Mouse (Mus musculus) CH12.LX (cell line): ENCODE measurements around the gene Cpne9. TPM values are rescaled to one million over a fixed set of nuclear protein-coding genes. Genes with fewer than 3 reads are reported as not detected.

ENCODE experiments used
- DNase-seq: peaks from one replicate; pipeline ENCODE4 v3.0.0-alpha.2; 2013; ENCODE audit errors: extremely low read depth
- H3K27ac ChIP-seq: 2 replicates; pipeline ENCODE4 v1.5.1; 2012; ENCODE audit warnings: low read depth, mild to moderate bottlenecking, control low read depth, moderate library complexity; ENCODE audit not compliant: insufficient read depth
- H3K27me3 ChIP-seq: replicated peaks from 2 replicates; pipeline ENCODE3; 2012; ENCODE audit warnings: inconsistent platforms
- H3K36me3 ChIP-seq, 2 experiments: replicated peaks in 1 of 2; 2 replicates each; pipeline versions ENCODE3 to v1.6.1; 2012; ENCODE audit warnings: inconsistent platforms in 1 of 2, low read length in 1 of 2, mild to moderate bottlenecking in 1 of 2, mixed read lengths in 1 of 2, moderate library complexity in 1 of 2; ENCODE audit not compliant: control insufficient read depth in 1 of 2, insufficient read depth in 1 of 2
- H3K4me1 ChIP-seq, 2 experiments: 2 replicates each; pipeline ENCODE4 v1.6.1; 2012; ENCODE audit warnings: inconsistent platforms in 1 of 2, moderate library complexity in 1 of 2; ENCODE audit not compliant: insufficient read depth in 2 of 2, control insufficient read depth in 1 of 2
- H3K4me2 ChIP-seq: 2 replicates; pipeline ENCODE4 v1.6.1; 2012; ENCODE audit warnings: low read depth, mild to moderate bottlenecking, control low read depth; ENCODE audit not compliant: poor library complexity, insufficient read depth, severe bottlenecking
- H3K4me3 ChIP-seq, 3 experiments: fragments of 150-350 bp in 1 of 3; sonication (generic) in 1 of 3; replicated peaks in 1 of 3; 2 replicates each; pipeline versions ENCODE3 to v1.5.1; 2011 to 2012; ENCODE audit warnings: low read depth in 2 of 3, low read length in 2 of 3, mild to moderate bottlenecking in 2 of 3, moderate library complexity in 2 of 3, control low read depth in 1 of 3, improper control_type of control experiment in 1 of 3, inconsistent platforms in 1 of 3, mixed read lengths in 1 of 3; ENCODE audit not compliant: poor library complexity in 1 of 3
- H3K79me2 ChIP-seq: replicated peaks from 2 replicates; pipeline ENCODE4 v1.6.1; 2012; ENCODE audit warnings: mild to moderate bottlenecking, moderate library complexity; ENCODE audit not compliant: control insufficient read depth, poor library complexity, insufficient read depth, severe bottlenecking; ENCODE audit errors: extremely low read depth
- H3K9ac ChIP-seq: 2 replicates; pipeline ENCODE4 v1.6.1; 2012; ENCODE audit warnings: low read depth, mild to moderate bottlenecking, control low read depth, moderate library complexity; ENCODE audit not compliant: insufficient read depth
- H3K9me3 ChIP-seq: replicated peaks from 2 replicates; pipeline ENCODE3; 2012; ENCODE audit warnings: low read length, inconsistent platforms, mixed read lengths
- BHLHE40 ChIP-seq: IDR thresholded peaks from 2 replicates; pipeline ENCODE4 v1.6.1; 2011; ENCODE audit warnings: mild to moderate bottlenecking, low read depth, low read length, improper control_type of control experiment
- CHD1 ChIP-seq: IDR thresholded peaks from 2 replicates; pipeline ENCODE4 v1.6.1; 2012; ENCODE audit warnings: low read depth, low read length, improper control_type of control experiment, inconsistent platforms
- CTCF ChIP-seq, 2 experiments: IDR thresholded peaks in 1 of 2; conservative IDR thresholded peaks in 1 of 2; 2 replicates each; pipeline ENCODE4 v1.5.1; 2011 to 2012; ENCODE audit warnings: low read depth in 2 of 2, low read length in 2 of 2, improper control_type of control experiment in 1 of 2, inconsistent platforms in 1 of 2, mild to moderate bottlenecking in 1 of 2, moderate library complexity in 1 of 2
- E2F4 ChIP-seq: IDR thresholded peaks from 2 replicates; pipeline ENCODE4 v1.6.1; 2011; ENCODE audit warnings: low read depth, low read length, improper control_type of control experiment; ENCODE audit not compliant: insufficient replicate concordance
- ETS1 ChIP-seq: conservative IDR thresholded peaks from 2 replicates; pipeline ENCODE4 v1.6.1; 2012; ENCODE audit warnings: low read depth, mild to moderate bottlenecking, inconsistent platforms, low read length, improper control_type of control experiment, moderate library complexity
- GABPA ChIP-seq: IDR thresholded peaks from 2 replicates; pipeline ENCODE4 v1.6.1; 2012; ENCODE audit warnings: low read depth, low read length, improper control_type of control experiment, inconsistent platforms; ENCODE audit not compliant: insufficient replicate concordance
- HCFC1 ChIP-seq: IDR thresholded peaks from 2 replicates; pipeline ENCODE4 v1.6.1; 2012; ENCODE audit warnings: low read depth, mild to moderate bottlenecking, inconsistent platforms, low read length, improper control_type of control experiment
- IRF4 ChIP-seq: IDR thresholded peaks from 2 replicates; pipeline ENCODE4 v1.6.1; 2014; ENCODE audit warnings: low read depth, mild to moderate bottlenecking, inconsistent platforms, low read length, improper control_type of control experiment
- JUN ChIP-seq: IDR thresholded peaks from 2 replicates; pipeline ENCODE4 v1.6.1; 2011; ENCODE audit warnings: low read depth, mild to moderate bottlenecking, low read length, improper control_type of control experiment, moderate library complexity; ENCODE audit not compliant: insufficient read depth
- MAX ChIP-seq: IDR thresholded peaks from 2 replicates; pipeline ENCODE4 v1.6.1; 2011; ENCODE audit warnings: low read length, improper control_type of control experiment
- MEF2A ChIP-seq: IDR thresholded peaks from 2 replicates; pipeline ENCODE4 v1.6.1; 2014; ENCODE audit warnings: low read depth, mild to moderate bottlenecking, inconsistent platforms, low read length, improper control_type of control experiment, borderline replicate concordance
- MXI1 ChIP-seq: IDR thresholded peaks from 2 replicates; pipeline ENCODE4 v1.6.1; 2011; ENCODE audit warnings: mild to moderate bottlenecking, low read depth, low read length, improper control_type of control experiment
- NELFE ChIP-seq: IDR thresholded peaks from 2 replicates; pipeline ENCODE4 v1.6.1; 2011; ENCODE audit warnings: low read depth, low read length, improper control_type of control experiment
- NRF1 ChIP-seq: IDR thresholded peaks from 2 replicates; pipeline ENCODE4 v1.6.1; 2014; ENCODE audit warnings: low read depth, mild to moderate bottlenecking, inconsistent platforms, low read length, improper control_type of control experiment, moderate library complexity
- POLR2A ChIP-seq: IDR thresholded peaks from 2 replicates; pipeline ENCODE4 v1.6.1; 2011; ENCODE audit warnings: low read depth, mild to moderate bottlenecking, improper control_type of control experiment, low read length
- RAD21 ChIP-seq: IDR thresholded peaks from 2 replicates; pipeline ENCODE4 v1.6.1; 2011; ENCODE audit warnings: low read depth, mild to moderate bottlenecking, low read length, improper control_type of control experiment, moderate library complexity
- RCOR1 ChIP-seq: conservative IDR thresholded peaks from 2 replicates; pipeline ENCODE4 v1.6.1; 2012; ENCODE audit warnings: low read depth, mild to moderate bottlenecking, inconsistent platforms, low read length, improper control_type of control experiment
- TBP ChIP-seq: conservative IDR thresholded peaks from 2 replicates; pipeline ENCODE4 v1.6.1; 2011; ENCODE audit warnings: low read depth, low read length, improper control_type of control experiment
- TCF12 ChIP-seq: IDR thresholded peaks from 2 replicates; pipeline ENCODE4 v1.6.1; 2014; ENCODE audit warnings: low read depth, mild to moderate bottlenecking, inconsistent platforms, low read length, improper control_type of control experiment
- UBTF ChIP-seq: IDR thresholded peaks from 2 replicates; pipeline ENCODE4 v1.6.1; 2012; ENCODE audit warnings: low read depth, mild to moderate bottlenecking, inconsistent platforms, low read length, improper control_type of control experiment, moderate library complexity
- ZC3H11A ChIP-seq: IDR thresholded peaks from 2 replicates; pipeline ENCODE4 v1.6.1; 2012; ENCODE audit warnings: low read depth, mild to moderate bottlenecking, inconsistent platforms, low read length, improper control_type of control experiment
- ZKSCAN1 ChIP-seq: IDR thresholded peaks from 2 replicates; pipeline ENCODE4 v1.6.1; 2012; ENCODE audit warnings: low read depth, inconsistent platforms, low read length, improper control_type of control experiment, borderline replicate concordance
- dilution Hi-C: fragments of 300-500 bp; cut with MboI; formaldehyde crosslinking; loops from 2 replicates; pipeline ENCODE4 v1.14.3; 2020; ENCODE audit warnings: low sequenced_read_pairs; ENCODE audit not compliant: extremely low pct_unique_long_range_greater_than_20kb, extremely low pct_ligation_motif_present
- in situ Hi-C: fragments of 300-500 bp; cut with MboI; formaldehyde crosslinking; loops from 3 replicates; pipeline ENCODE4 v1.14.3; 2019; ENCODE audit warnings: low sequenced_read_pairs, low pct_ligation_motif_present, low pct_unique_long_range_greater_than_20kb, mixed read lengths
- polyA plus RNA-seq: library from polyadenylated mRNA; unstranded; fragments of >175 nt; gene quantifications from 2 replicates; pipeline ENCODE4 v1.2.1, GENCODE M21; 2012; ENCODE audit warnings: low read depth; ENCODE audit not compliant: insufficient read length
- total RNA-seq, 2 experiments: library from RNA; depleted of rRNA; stranded (reverse); fragments of 300-350 nt in 1 of 2; fragments of >200 nt in 1 of 2; gene quantifications; 2 replicates each; pipeline ENCODE4 v1.2.3; 2012 to 2014

Gene Cpne9
- total and polyA plus RNA-seq, 3 experiments = 0.19 to 0.27 (median 0.25) TPM

- TF ChIP-seq NRF1 = no peak
- TF ChIP-seq NELFE = no peak
- TF ChIP-seq RAD21 = no peak
- TF ChIP-seq TBP = no peak
- TF ChIP-seq UBTF = no peak
- no peak for TF ChIP-seq TCF12
- TF ChIP-seq BHLHE40 = no peak
- no peak for TF ChIP-seq POLR2A
- no peak for TF ChIP-seq HCFC1
- TF ChIP-seq ZKSCAN1 = no peak
- no peak for TF ChIP-seq ZC3H11A
- no peak for TF ChIP-seq GABPA
- TF ChIP-seq ETS1 = no peak
- no peaks in the 10 kb centered on the region for H3K9me3 ChIP-seq
- H3K4me3 ChIP-seq = no peak overlapping the region
- H3K4me2 ChIP-seq = no peak overlapping the region
- H3K79me2 ChIP-seq = no peaks in the 10 kb centered on the region
- no peak for DNase-seq
- H3K27me3 ChIP-seq = no peaks in the 10 kb centered on the region
- dilution Hi-C loops = no loop called here
- H3K27ac ChIP-seq = no peak overlapping the region
- no peak overlapping the region for H3K9ac ChIP-seq
- in situ Hi-C loops = no loop called here
- H3K36me3 ChIP-seq = peaks cover 56 to 70% of the 10 kb centered on the region in 2 experiments
- peaks cover 7 to 30% of the 10 kb centered on the region in 2 experiments; a peak in 3 of 4 replicates for H3K4me1 ChIP-seq
Observed at GRCm38 (mm10) chr6:113333137-113333950, 51.2 kb downstream of the Cpne9 start.

DNA sequence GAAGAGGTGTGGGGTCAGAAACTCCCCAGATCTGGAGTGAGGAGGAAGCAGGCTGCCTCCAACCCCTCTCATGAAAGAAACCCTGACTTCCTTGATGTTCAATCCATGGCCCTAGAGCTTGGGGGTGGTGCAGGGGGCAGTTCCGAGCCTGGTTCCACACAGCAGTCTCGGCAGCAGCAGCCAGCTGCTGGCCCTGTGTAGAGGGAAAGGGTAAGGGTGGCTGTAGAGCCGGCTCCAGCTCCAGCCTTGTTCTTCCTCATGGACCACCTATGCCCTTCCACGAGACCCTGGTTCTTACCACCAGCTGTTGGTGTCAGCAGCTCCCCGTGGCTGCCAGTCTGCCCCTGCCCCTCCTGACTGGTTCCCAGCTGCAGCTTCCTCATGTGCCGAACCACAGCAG is 52.1 kb downstream of the Cpne9 start:
- H3K9ac ChIP-seq = no peak overlapping the region
- no peak overlapping the region for H3K4me2 ChIP-seq
- H3K36me3 ChIP-seq = peaks cover 47 to 62% of the 10 kb centered on the region in 2 experiments
- no peak overlapping the region for H3K27ac ChIP-seq
- H3K4me1 ChIP-seq = peaks cover 5 to 21% of the 10 kb centered on the region in 2 experiments; a peak in 3 of 4 replicates
- H3K79me2 ChIP-seq = no peaks in the 10 kb centered on the region
- no peaks in the 10 kb centered on the region for H3K9me3 ChIP-seq
- DNase-seq = no peak
- H3K4me3 ChIP-seq = no peak overlapping the region
- in situ Hi-C loops = no loop called here
- no peaks in the 10 kb centered on the region for H3K27me3 ChIP-seq
- dilution Hi-C loops = no loop called here
- no peak for TF ChIP-seq JUN
- TF ChIP-seq MEF2A = no peak
- no peak for TF ChIP-seq TCF12
- TF ChIP-seq NRF1 = no peak
- no peak for TF ChIP-seq NELFE
- no peak for TF ChIP-seq UBTF
- no peak for TF ChIP-seq E2F4
- no peak for TF ChIP-seq ETS1
- no peak for TF ChIP-seq CHD1
- TF ChIP-seq CTCF (conservative IDR thresholded peaks at IDR 0.05 in 1 of 2, IDR thresholded peaks at IDR 0.05 in 1 of 2; ENCODE audit: low read depth in 2 of 2, low read length in 2 of 2) = no peak
- no peak for TF ChIP-seq HCFC1
- no peak for TF ChIP-seq MAX
- no peak for TF ChIP-seq ZKSCAN1
- no peak for TF ChIP-seq ZC3H11A
- no peak for TF ChIP-seq MXI1
- no peak for TF ChIP-seq BHLHE40
- TF ChIP-seq IRF4 = no peak
- TF ChIP-seq RCOR1 = no peak
- TF ChIP-seq RAD21 = no peak
- TF ChIP-seq, all 38 proteins: peak for 0
